Mouse (Mus musculus) gastrocnemius, postnatal 36 days (tissue): ENCODE results near the gene Frat2. TPM values are rescaled to one million over a fixed set of nuclear protein-coding genes. Genes with fewer than 3 reads are reported as not detected.
A peak's percentile ranks its signal among the peaks of the same experiment; 100 is the strongest.

ENCODE experiments used
- DNase-seq, 2 experiments: peaks; one replicate each; pipeline ENCODE4 v3.0.0; 2022
- intact Hi-C: fragments of 180-260 bp; cut with DNase I; formaldehyde crosslinking; loops from one replicate; pipeline ENCODE4 v1.15.1; 2025
- total RNA-seq, 2 experiments: library from RNA; stranded (reverse); gene quantifications; 2 replicates each; pipeline ENCODE4 v1.2.3; 2021

Gene Frat2
- total RNA-seq, 2 experiments from 2014 or later, result 13.9 to 18.5 TPM

GRCm38 (mm10) chr19:41828941-41829340 lies 19.0 kb downstream of the Frat2 start:
- intact Hi-C loops, result no loop called here

GRCm38 (mm10) chr19:41826529-41826928 lies 21.4 kb downstream of the Frat2 start:
- intact Hi-C loops, result no loop called here
- no peak for DNase-seq

More at GRCm38 (mm10) chr19:41828941-41829340, 19.0 kb downstream of the Frat2 start:
- no peak for DNase-seq

- DNase-seq, result no peak
- intact Hi-C loops, result no loop called here
Observed at GRCm38 (mm10) chr19:41824950-41825349, 23.0 kb downstream of the Frat2 start.

- DNase-seq, result no peak
- intact Hi-C loops, result no loop called here
Observed at GRCm38 (mm10) chr19:41822589-41822988, 25.3 kb downstream of the Frat2 start.

GRCm38 (mm10) chr19:41821436-41821835 lies 26.5 kb downstream of the Frat2 start:
- DNase-seq, result no peak
- intact Hi-C loops, result no loop called here

GRCm38 (mm10) chr19:41818749-41819148 lies 29.2 kb downstream of the Frat2 start:
- DNase-seq, result no peak
- intact Hi-C loops, result no loop called here

- intact Hi-C loops, result no loop called here
- peak; percentile 44 to 58 for DNase-seq
Observed at GRCm38 (mm10) chr19:41817325-41817724, 30.6 kb downstream of the Frat2 start.

GRCm38 (mm10) chr19:41816915-41817314 lies 31.0 kb downstream of the Frat2 start:
- DNase-seq, result no peak
- intact Hi-C loops, result no loop called here

- DNase-seq, result no peak
- intact Hi-C loops, result no loop called here
Observed at GRCm38 (mm10) chr19:41816410-41816809, 31.5 kb downstream of the Frat2 start.

- intact Hi-C loops, result no loop called here
- DNase-seq, result no peak
Observed at GRCm38 (mm10) chr19:41813374-41813773, 34.6 kb downstream of the Frat2 start.

GRCm38 (mm10) chr19:41812525-41812924 lies 35.4 kb downstream of the Frat2 start:
- peak in 1 of 2 experiments; percentile 17 for DNase-seq
- intact Hi-C loops, result no loop called here

GRCm38 (mm10) chr19:41810074-41810473 lies 37.9 kb downstream of the Frat2 start:
- intact Hi-C loops, result no loop called here
- no peak for DNase-seq

GRCm38 (mm10) chr19:41808104-41808634 lies 39.8 kb downstream of the Frat2 start:
- DNase-seq, result no peak
- intact Hi-C loops, result no loop called here

GRCm38 (mm10) chr19:41807497-41807896 lies 40.4 kb downstream of the Frat2 start:
- no peak for DNase-seq
- intact Hi-C loops, result no loop called here

GRCm38 (mm10) chr19:41805831-41806230 lies 42.1 kb downstream of the Frat2 start:
- DNase-seq, result no peak
- intact Hi-C loops, result no loop called here

- intact Hi-C loops, result loop anchor here (5.0 kb wide), 1 partner anchor 44 kb away; the partner anchor contains the start of gene Frat2
- DNase-seq, result no peak
Observed at GRCm38 (mm10) chr19:41803322-41803721, 44.6 kb downstream of the Frat2 start.

- DNase-seq, result peak; percentile 74 to 87
- intact Hi-C loops, result loop anchor here (5.0 kb wide), 1 partner anchor 45 kb away; the partner anchor contains the start of gene Frat2
Observed at GRCm38 (mm10) chr19:41801742-41802369, 46.1 kb downstream of the Frat2 start, which contains the start of gene Arhgap19. Gene Arhgap19 (minus strand): TSS chr19:41802047.

GRCm38 (mm10) chr19:41800986-41801741 lies 46.8 kb downstream of the Frat2 start:
- intact Hi-C loops, result loop anchor here (5.0 kb wide), 1 partner anchor 46 kb away; the partner anchor contains the start of gene Frat2
- no peak for DNase-seq

- no peak for DNase-seq
- intact Hi-C loops, result loop anchor here (5.0 kb wide), 1 partner anchor 47 kb away; the partner anchor contains the start of gene Frat2
Observed at GRCm38 (mm10) chr19:41800451-41800850, 47.5 kb downstream of the Frat2 start.

GRCm38 (mm10) chr19:41797536-41797935 lies 50.4 kb downstream of the Frat2 start:
- intact Hi-C loops, result no loop called here
- DNase-seq, result no peak

GRCm38 (mm10) chr19:41796789-41797327 lies 51.1 kb downstream of the Frat2 start:
- DNase-seq, result no peak
- intact Hi-C loops, result no loop called here
